Mouse (Mus musculus) forebrain, postnatal 0 days (tissue): ENCODE results near the gene Rnaseh1. TPM values are rescaled to one million over a fixed set of nuclear protein-coding genes. Genes with fewer than 3 reads are reported as not detected.

ENCODE experiments used
- ATAC-seq: fragments of 200-750 bp; cut with Nextera tagmentation; 2 replicates; pipeline ENCODE4 v1.8.0; 2017; ENCODE audit warnings: mild to moderate bottlenecking, moderate library complexity
- DNase-seq: peaks from one replicate; pipeline ENCODE4 v3.0.0-alpha.2; 2015
- H3K27ac ChIP-seq: fragments of 300-500 bp; sonication (generic); 2 replicates; pipeline ENCODE4 v1.5.1; 2014; ENCODE audit warnings: low read depth, mild to moderate bottlenecking, antibody characterized with exemption, low read length, moderate library complexity, mixed read lengths
- H3K27me3 ChIP-seq: fragments of 300-500 bp; sonication (generic); 2 replicates; pipeline ENCODE4 v1.6.1; 2014; ENCODE audit warnings: mild to moderate bottlenecking, low read length, mixed read lengths; ENCODE audit not compliant: insufficient read depth
- H3K36me3 ChIP-seq: fragments of 300-500 bp; sonication (generic); 2 replicates; pipeline ENCODE4 v1.6.1; 2014; ENCODE audit warnings: mild to moderate bottlenecking, moderate library complexity; ENCODE audit not compliant: insufficient read depth
- H3K4me1 ChIP-seq: fragments of 300-500 bp; sonication (generic); 2 replicates; pipeline ENCODE4 v1.6.1; 2014; ENCODE audit warnings: antibody characterized with exemption; ENCODE audit not compliant: insufficient read depth
- H3K4me2 ChIP-seq: fragments of 300-500 bp; sonication (generic); 2 replicates; pipeline ENCODE4 v1.6.1; 2014; ENCODE audit warnings: low read depth, mild to moderate bottlenecking, moderate library complexity
- H3K4me3 ChIP-seq: fragments of 300-500 bp; sonication (generic); 2 replicates; pipeline ENCODE4 v1.5.1; 2014; ENCODE audit warnings: low read depth, low read length, mixed read lengths
- H3K9ac ChIP-seq: fragments of 300-500 bp; sonication (generic); 2 replicates; pipeline ENCODE4 v1.6.1; 2014; ENCODE audit warnings: mild to moderate bottlenecking
- H3K9me3 ChIP-seq: fragments of 300-500 bp; sonication (generic); 2 replicates; pipeline ENCODE4 v1.6.1; 2016; ENCODE audit warnings: low read length
- CTCF ChIP-seq: sonication (generic); IDR thresholded peaks from 2 replicates; pipeline ENCODE4 v1.5.1; 2016; ENCODE audit warnings: antibody characterized with exemption, control low read depth, low read depth
- WGBS: fragments of 180-500 bp; shearing (Covaris S2); extraction: QIAGEN DNeasy Blood & Tissue Kit; methylation state at CpG from one replicate; pipeline ENCODE4 v1.1.7; 2014; 5-methylcytosine and 5-hydroxymethylcytosine counted together
- polyA plus RNA-seq: library from polyadenylated mRNA; unstranded; fragments of >200 nt; fragmentation: Nextera tagmentation; extraction: Ambion mirVana; gene quantifications from 2 replicates; pipeline ENCODE4 v1.2.1, GENCODE M21; 2015
- total RNA-seq: library from RNA; depleted of rRNA; stranded (reverse); fragments of >200 nt; gene quantifications from 2 replicates; pipeline ENCODE4 v1.2.3, GENCODE M21; 2014

The Rnaseh1 gene
- total and polyA plus RNA-seq, 2 experiments from 2014 or later = 13.3 to 13.7 TPM

DNA sequence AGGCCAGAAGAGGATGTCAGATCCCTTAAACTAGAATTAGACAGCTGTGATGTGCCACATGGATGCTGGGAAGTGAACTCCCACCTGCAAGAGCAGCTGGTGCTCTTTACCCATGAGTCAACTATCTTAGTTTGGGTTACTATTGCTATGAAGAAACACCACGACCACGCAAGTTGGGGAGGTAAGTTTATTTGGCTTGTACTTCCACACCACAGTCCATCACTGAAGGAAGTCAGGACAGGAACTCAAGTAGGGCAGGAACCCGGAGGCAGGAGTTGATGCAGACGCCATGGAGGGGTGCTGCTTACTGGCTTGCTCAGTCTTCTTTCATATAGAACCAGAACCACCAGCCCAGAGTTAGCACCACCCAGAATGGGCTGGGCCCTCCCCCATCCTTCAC is 22.3 kb upstream of the Rnaseh1 start:
- H3K9me3 ChIP-seq = no peaks in the 10 kb centered on the region
- 86% methylated on average over 4 of the region's 4 CpGs for WGBS
- no peak overlapping the region for H3K4me3 ChIP-seq

DNA sequence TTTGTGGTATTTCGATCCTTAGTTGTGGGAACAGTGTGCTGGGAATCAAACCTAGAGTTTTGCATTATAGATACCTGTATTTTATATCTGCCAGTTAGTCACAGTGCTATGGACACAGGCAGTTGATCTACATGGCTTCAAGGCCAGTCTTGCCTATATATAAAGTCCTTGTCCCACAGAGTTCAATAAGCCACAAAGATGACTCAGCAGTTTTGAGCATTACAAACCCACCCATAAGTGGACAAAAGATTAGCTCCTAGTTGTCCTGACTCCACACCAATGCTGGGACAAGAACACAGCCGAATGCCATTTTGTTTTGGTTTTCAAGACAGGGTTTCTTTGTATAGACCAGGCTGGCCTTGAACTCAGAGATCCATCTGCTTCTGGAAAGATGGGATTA is 21.0 kb upstream of the Rnaseh1 start:
- no peak for DNase-seq
- Histone ChIP-seq H3K4me1 (no peaks in the 10 kb centered on the region), H3K27ac (no peak overlapping the region), H3K4me2 (no peak overlapping the region), H3K9ac (no peak overlapping the region), H3K36me3 (peaks cover 55% of the 10 kb centered on the region), H3K4me3 (no peak overlapping the region), H3K9me3 (no peaks in the 10 kb centered on the region), H3K27me3 (no peaks in the 10 kb centered on the region)
- no peak for ATAC-seq
- 89% methylated on average over 2 of the region's 2 CpGs for WGBS
- TF ChIP-seq CTCF = no peak

More for the DNA sequence above, 22.3 kb upstream of the Rnaseh1 start:
- no peak for TF ChIP-seq CTCF
- no peak for DNase-seq
- H3K4me2 ChIP-seq = no peak overlapping the region
- no peak overlapping the region for H3K27ac ChIP-seq
- ATAC-seq = no peak
- no peaks in the 10 kb centered on the region for H3K27me3 ChIP-seq
- no peak overlapping the region for H3K9ac ChIP-seq
- peaks cover 41% of the 10 kb centered on the region for H3K36me3 ChIP-seq
- H3K4me1 ChIP-seq = no peaks in the 10 kb centered on the region

DNA sequence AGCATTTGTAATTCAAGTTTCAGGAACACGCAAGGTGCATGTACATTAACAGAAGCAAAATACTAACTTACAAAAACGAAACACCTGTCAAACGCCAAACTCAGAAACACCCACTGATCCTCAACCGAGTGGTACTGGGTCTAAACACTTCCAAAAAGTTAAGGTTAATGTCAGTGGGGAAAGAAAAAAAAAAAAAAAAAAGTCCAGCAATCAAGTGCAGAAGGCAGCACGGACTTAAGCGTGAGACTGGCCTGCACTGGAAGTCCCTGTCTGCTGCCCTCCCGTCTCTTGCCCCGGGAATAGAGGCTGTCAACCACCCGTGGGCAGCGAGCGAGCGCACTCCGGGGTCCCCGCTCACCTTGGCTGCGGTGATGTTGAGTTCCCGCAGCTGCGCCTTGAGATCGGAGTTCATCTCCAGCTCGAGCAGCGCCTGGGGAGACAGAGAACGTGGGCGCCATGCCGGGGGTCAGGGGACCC is 14.3 kb upstream of the Rnaseh1 start:
- H3K36me3 ChIP-seq = peaks cover 36% of the 10 kb centered on the region
- peak overlapping the region; percentile 85 for H3K27ac ChIP-seq
- H3K4me1 ChIP-seq = 0 out of 2 replicates have a peak, but pooled peaks cover 2% of the 10 kb centered on the region
- no peak for TF ChIP-seq CTCF
- no peak for DNase-seq
- H3K9ac ChIP-seq = peak overlapping the region; percentile 87
- H3K4me2 ChIP-seq = peak overlapping the region; percentile 63
- ATAC-seq = peak; percentile 30
- no peaks in the 10 kb centered on the region for H3K27me3 ChIP-seq
- peak overlapping the region; percentile 63 for H3K4me3 ChIP-seq
- WGBS = 3% methylated on average over 23 of the region's 23 CpGs
- H3K9me3 ChIP-seq = no peaks in the 10 kb centered on the region

DNA sequence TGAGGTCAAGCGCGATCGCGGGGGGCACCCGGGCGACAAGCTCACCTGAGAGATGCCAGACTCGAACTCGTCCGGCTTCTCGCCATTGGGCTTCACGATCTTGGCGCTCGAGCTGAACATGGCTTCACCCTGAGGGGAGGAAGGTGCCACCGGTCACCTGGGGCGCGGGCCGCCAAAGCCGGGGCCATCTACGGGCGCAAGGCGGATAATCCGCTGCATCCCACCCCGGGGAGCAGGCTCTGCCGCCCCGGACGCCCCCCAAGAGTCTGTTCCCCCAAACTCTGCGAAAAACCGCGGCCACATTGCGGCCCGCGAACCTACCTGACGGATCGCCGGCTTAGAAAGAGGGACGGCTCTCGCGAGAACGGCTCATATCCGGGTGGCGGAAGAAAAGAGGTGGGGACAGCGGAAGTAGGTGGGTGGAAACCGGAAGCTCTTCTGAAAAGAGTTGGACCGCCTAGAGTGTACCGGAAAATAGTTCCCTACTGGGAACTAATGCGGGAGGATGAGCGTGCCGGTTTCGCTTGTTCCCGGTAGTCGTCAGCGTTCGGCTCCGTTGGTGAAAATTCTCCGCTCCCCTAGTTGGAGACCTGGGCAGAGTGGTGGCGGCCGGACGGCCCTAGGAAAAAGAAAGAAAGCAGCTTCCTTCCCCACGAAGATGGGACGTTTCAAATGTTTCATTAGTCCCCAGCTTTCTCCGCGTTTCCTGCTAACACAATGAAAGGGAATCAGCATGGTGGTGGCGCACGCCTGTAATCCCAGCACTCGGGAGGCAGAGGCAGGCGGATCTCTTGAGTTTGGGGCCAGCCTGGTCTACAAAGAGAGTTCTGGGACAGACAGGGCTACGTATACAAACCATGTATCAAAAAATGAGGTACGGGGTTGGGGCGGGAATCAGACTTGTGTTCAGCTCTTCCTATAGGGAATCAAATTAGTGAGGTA is 13.6 kb upstream of the Rnaseh1 start, which contains the start of gene Rps7:
Gene Rps7 (minus strand): TSS at position 419 of the 942 bp plus-strand sequence.
- peak within 1 kb of the TSS; percentile 63 for H3K4me2 ChIP-seq
- no peaks in the 10 kb centered on the region for H3K9me3 ChIP-seq
- H3K9ac ChIP-seq = peak within 1 kb of the TSS; percentile 87
- DNase-seq (peak; percentile 97), ATAC-seq (peak; percentile 99)
- no peaks in the 10 kb centered on the region for H3K27me3 ChIP-seq
- peak within 1 kb of the TSS; percentile 85 for H3K27ac ChIP-seq
- 6% methylated on average over 69 of the region's 69 CpGs for WGBS
- TF ChIP-seq CTCF = no peak
- peak within 1 kb of the TSS; percentile 63 for H3K4me3 ChIP-seq
- peaks cover 29% of the 10 kb centered on the region for H3K36me3 ChIP-seq
- 0 out of 2 replicates have a peak, but pooled peaks cover 2% of the 10 kb centered on the region for H3K4me1 ChIP-seq

DNA sequence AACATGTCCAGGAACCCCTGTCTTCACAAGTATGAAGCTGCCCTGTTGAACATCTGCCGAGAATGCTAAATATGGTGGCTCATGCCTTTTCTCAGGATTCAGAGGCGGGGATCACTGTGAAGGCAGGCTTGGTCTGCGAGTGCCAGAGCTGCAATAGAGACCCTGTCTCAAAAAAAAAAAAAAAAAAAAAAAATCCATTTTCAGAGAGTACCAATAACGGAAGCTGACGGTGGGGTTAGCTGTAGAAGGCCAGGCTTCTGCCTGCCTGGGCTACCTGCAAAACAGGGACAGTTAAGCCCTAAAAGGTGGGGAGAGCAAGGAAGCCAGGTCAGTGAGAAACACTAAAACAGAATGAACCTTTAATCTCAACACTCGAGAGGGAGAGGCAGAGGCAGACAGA is 12.9 kb upstream of the Rnaseh1 start:
- peak overlapping the region; percentile 63 for H3K4me3 ChIP-seq
- H3K9ac ChIP-seq = no peak overlapping the region
- WGBS = 90% methylated on average over 6 of the region's 6 CpGs
- peak overlapping the region; percentile 63; the same call in 1 of the 2 replicates for H3K4me2 ChIP-seq
- 0 out of 2 replicates have a peak, but pooled peaks cover 2% of the 10 kb centered on the region for H3K4me1 ChIP-seq
- no peak overlapping the region for H3K27ac ChIP-seq
- no peak for TF ChIP-seq CTCF
- H3K36me3 ChIP-seq = peaks cover 21% of the 10 kb centered on the region
- DNase-seq = no peak
- no peak for ATAC-seq
- no peaks in the 10 kb centered on the region for H3K9me3 ChIP-seq
- no peaks in the 10 kb centered on the region for H3K27me3 ChIP-seq

DNA sequence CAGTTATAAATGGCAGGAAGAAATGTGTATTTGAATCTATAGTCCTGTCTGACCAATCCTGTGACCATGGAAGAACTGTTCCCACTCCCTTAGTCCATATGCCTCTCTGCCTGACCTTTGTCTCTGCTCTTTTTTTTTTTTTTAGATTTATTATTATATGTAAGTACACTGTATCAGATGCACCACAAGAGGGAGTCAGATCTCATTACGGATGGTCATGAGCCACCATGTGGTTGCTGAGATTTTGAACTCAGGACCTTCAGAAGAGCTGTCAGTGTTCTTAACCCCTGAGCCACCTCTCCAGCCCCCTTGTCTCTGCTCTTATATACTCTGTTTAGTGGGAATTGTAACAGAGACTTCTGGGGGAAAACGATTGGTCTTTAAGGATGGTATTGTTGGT is 10.6 kb upstream of the Rnaseh1 start:
- Histone ChIP-seq H3K4me1 (0 out of 2 replicates have a peak, but pooled peaks cover 2% of the 10 kb centered on the region), H3K4me3 (no peak overlapping the region), H3K27me3 (no peaks in the 10 kb centered on the region), H3K9me3 (no peaks in the 10 kb centered on the region), H3K36me3 (no peaks in the 10 kb centered on the region), H3K9ac (no peak overlapping the region), H3K4me2 (no peak overlapping the region), H3K27ac (no peak overlapping the region)
- no peak for DNase-seq
- 74% methylated on average over 2 of the region's 2 CpGs for WGBS
- ATAC-seq = no peak
- no peak for TF ChIP-seq CTCF

DNA sequence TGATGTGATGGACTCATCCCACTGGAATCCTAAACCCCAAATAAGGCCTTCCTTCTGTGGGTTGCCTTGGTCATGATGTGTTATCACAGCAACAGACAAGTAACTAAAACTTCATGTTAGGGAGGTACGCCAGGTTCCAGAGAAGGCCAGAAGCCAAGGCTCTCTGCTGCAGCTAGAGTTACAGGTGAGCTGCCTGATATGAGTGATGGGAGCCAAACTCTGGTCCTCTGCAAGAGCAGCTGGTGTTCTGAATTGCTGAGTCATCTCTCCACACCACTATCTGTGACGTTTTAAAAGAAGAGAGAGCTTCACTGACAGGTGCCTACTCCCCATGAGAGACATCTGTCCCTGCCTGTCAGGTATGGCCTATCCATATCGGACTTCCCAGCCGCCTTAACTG is 13.2 kb downstream of the Rnaseh1 start:
- Histone ChIP-seq H3K9ac (no peak overlapping the region), H3K9me3 (no peaks in the 10 kb centered on the region), H3K4me1 (no peaks in the 10 kb centered on the region), H3K4me2 (no peak overlapping the region), H3K27ac (no peak overlapping the region), H3K27me3 (no peaks in the 10 kb centered on the region), H3K36me3 (peaks cover 31% of the 10 kb centered on the region), H3K4me3 (no peak overlapping the region)
- DNase-seq (no peak), ATAC-seq (no peak)
- TF ChIP-seq CTCF = no peak
- WGBS = 84% methylated on average over 4 of the region's 4 CpGs
